Mouse (Mus musculus): ENCODE data around the gene Ttll13. TPM values are rescaled to one million over a fixed set of nuclear protein-coding genes. Genes with fewer than 3 reads are reported as not detected.

Gene Ttll13
- total and polyA plus RNA-seq, 3 experiments = 0.39 to 0.40 TPM; not detected in 1

DNA sequence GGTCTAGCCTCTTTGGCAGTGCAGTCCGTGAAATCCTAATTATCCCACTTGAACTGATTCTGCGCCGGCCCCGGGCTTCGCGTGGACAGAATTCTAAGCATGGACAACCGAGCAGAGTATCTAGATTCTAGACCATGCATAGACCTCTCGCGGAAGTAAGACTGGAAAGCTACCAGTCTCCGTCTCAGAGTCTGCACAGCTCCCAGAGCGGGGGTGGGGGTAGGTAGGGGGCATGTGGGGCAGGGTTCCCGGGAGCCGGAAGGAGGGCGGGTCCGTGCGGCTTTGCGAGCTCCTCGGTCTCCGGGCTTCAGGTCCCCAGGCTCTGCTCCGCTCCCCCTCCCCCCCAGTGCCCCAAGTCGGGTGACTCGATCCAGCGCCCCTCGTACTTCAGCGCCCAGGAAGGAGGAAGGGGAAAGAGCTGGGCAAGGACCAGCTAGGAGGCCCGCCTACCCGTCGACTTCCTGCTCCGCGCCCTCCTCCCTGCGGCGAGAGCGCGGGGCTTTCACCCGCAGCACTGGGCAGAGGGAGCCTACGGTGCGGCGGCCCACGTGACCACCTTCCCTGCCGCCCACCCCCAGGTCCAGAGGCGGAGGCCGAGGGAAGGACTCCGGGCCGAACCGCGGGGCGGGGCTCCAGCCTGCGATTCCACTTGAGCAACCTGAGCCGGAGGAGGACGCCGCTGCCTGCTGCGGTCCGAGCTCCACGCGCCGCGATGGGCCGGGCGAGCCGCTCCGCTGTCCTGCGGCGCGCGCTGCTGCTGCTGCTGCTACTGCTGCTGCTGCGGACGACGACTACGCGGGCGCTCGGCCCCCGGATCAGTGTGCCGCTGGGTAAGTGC lies 48.0 kb upstream of the Ttll13 start (continued):
- peak; percentile 65; the same call in 1 of the 2 replicates for TF ChIP-seq NELFE (IDR thresholded peaks at IDR 0.05; ENCODE audit: low read depth, low read length)
- TF ChIP-seq UBTF (IDR thresholded peaks at IDR 0.05; ENCODE audit: borderline replicate concordance, insufficient read depth, low read depth, low read length) = peak; percentile 80; the same call in 1 of the 2 replicates
- no peak for TF ChIP-seq TAL1 (IDR thresholded peaks at IDR 0.05; ENCODE audit: low read length)
- peak; percentile 7; the same call in 1 of the 2 replicates for TF ChIP-seq TCF12 (IDR thresholded peaks at IDR 0.05; ENCODE audit: low read depth, low read length)

DNA sequence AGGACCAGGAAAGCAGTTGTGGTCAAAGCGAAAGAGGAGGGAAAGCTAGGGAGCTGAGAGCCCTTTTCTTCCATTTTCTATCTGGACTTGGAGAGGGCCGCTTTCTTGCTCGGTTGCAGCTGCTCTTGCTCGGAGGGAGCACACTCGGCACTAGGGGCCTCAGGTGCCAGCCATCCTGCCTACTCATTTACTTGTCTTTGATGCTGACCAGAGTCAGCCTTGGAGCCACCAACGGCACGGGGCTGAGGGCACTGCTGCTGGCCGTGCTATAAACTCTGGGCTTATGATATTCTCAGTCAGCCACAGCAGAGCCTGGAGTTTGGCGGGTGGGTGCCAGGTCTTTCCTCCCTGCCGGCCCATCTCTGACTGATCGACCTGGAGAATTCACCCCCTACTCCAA lies 47.3 kb upstream of the Ttll13 start:
- Histone ChIP-seq H3K9me3 (replicated peaks; ENCODE audit: insufficient read depth, low read length) (no peaks in the 10 kb centered on the region), H3K9ac (ENCODE audit: control insufficient read depth, low read depth, low read length, poor library complexity, severe bottlenecking) (peak overlapping the region; percentile 93), H3K36me3 (ENCODE audit: control insufficient read depth in 1 of 2, insufficient read depth in 2 of 2, low read length in 2 of 2) (peaks cover 0 to 17% of the 10 kb centered on the region in 2 experiments; a peak in 2 of 4 replicates), H3K79me2 (ENCODE audit: control insufficient read depth, insufficient read depth, low read length, poor library complexity) (peaks cover 53% of the 10 kb centered on the region), H3K27ac (ENCODE audit: control insufficient read depth, low read depth, low read length) (peak overlapping the region; percentile 67), H3K27me3 (ENCODE audit: control insufficient read depth in 1 of 2, insufficient read depth in 2 of 2, low read length in 2 of 2) (no peaks in the 10 kb centered on the region), H3K4me3 (ENCODE audit: control insufficient read depth in 1 of 2, insufficient read depth in 1 of 2, low read depth in 2 of 2, low read length in 2 of 2) (peak overlapping the region; percentile 89 to 93), H3K4me1 (ENCODE audit: control insufficient read depth in 1 of 2, insufficient read depth in 2 of 2, low read length in 2 of 2) (peaks cover 6 to 20% of the 10 kb centered on the region in 2 experiments)
- TF ChIP-seq NRF1 (IDR thresholded peaks at IDR 0.05; ENCODE audit: insufficient read depth, low read depth, low read length, poor library complexity, severe bottlenecking) = no peak
- TF ChIP-seq MAX (IDR thresholded peaks at IDR 0.05; ENCODE audit: low read length) = 0 out of 2 replicates have a peak, but pooled peaks have one; percentile 31
- TF ChIP-seq BHLHE40 (IDR thresholded peaks at IDR 0.05; ENCODE audit: borderline replicate concordance, low read depth, low read length) = no peak
- DNase-seq (ENCODE audit: low read depth, low spot score) = peak; percentile 55

GRCm38 (mm10) chr7:80199286-80199685 lies 46.9 kb upstream of the Ttll13 start:
- no peak for DNase-seq (ENCODE audit: low read depth, low spot score)
- Histone ChIP-seq H3K4me3 (ENCODE audit: control insufficient read depth in 1 of 2, insufficient read depth in 1 of 2, low read depth in 2 of 2, low read length in 2 of 2) (peak overlapping the region; percentile 89 to 93), H3K4me1 (ENCODE audit: control insufficient read depth in 1 of 2, insufficient read depth in 2 of 2, low read length in 2 of 2) (peaks cover 6 to 20% of the 10 kb centered on the region in 2 experiments), H3K27ac (ENCODE audit: control insufficient read depth, low read depth, low read length) (peak overlapping the region; percentile 67; the same call in 1 of the 2 replicates), H3K9ac (ENCODE audit: control insufficient read depth, low read depth, low read length, poor library complexity, severe bottlenecking) (peak overlapping the region; percentile 93), H3K9me3 (replicated peaks; ENCODE audit: insufficient read depth, low read length) (no peaks in the 10 kb centered on the region), H3K79me2 (ENCODE audit: control insufficient read depth, insufficient read depth, low read length, poor library complexity) (peaks cover 54% of the 10 kb centered on the region), H3K36me3 (ENCODE audit: control insufficient read depth in 1 of 2, insufficient read depth in 2 of 2, low read length in 2 of 2) (peaks cover 0 to 17% of the 10 kb centered on the region in 2 experiments; a peak in 2 of 4 replicates), H3K27me3 (ENCODE audit: control insufficient read depth in 1 of 2, insufficient read depth in 2 of 2, low read length in 2 of 2) (no peaks in the 10 kb centered on the region)
- TF ChIP-seq NELFE (IDR thresholded peaks at IDR 0.05; ENCODE audit: low read depth, low read length) (no peak), CHD1 (IDR thresholded peaks at IDR 0.05; ENCODE audit: low read depth, low read length) (0 out of 2 replicates have a peak, but pooled peaks have one; percentile 60), MXI1 (IDR thresholded peaks at IDR 0.05; ENCODE audit: low read depth, low read length) (0 out of 2 replicates have a peak, but pooled peaks have one; percentile 13), MAZ (IDR thresholded peaks at IDR 0.05; ENCODE audit: low read depth, low read length) (no peak), RAD21 (IDR thresholded peaks at IDR 0.05; ENCODE audit: low read depth, low read length) (no peak)

All from MEL (cell line).